Mouse (Mus musculus): ENCODE results near the gene Cyp2g1. TPM values are rescaled to one million over a fixed set of nuclear protein-coding genes. Genes with fewer than 3 reads are reported as not detected.
"Not testable (repeated sequence)": the region's sequence is repeated elsewhere in the genome, so short reads cannot be mapped to it uniquely, and the experiment has no call there.

The Cyp2g1 gene
- polyA plus RNA-seq, 1 experiment from 2014 or later = not detected

DNA sequence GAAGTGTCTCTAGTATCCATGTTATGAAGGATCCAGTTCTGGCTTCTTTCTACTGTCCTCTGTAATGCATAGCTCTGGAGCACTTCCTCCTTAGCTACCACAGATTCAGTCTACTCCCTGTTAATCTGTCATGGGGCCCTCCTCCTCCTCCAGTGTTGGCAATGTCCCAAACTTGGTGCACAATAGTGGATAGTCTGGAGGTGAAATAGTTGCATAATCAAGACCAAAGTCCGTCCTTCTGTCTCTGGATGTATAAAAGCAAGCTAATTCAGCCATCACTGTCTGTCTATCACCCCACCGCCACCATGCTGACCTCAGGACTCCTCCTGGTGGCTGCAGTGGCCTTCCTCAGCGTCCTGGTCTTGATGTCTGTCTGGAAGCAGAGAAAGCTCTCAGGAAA is 26.4 kb downstream of the Cyp2g1 start, which contains the start of gene Cyp2a5:
Cyp2a5 (plus strand) TSS at position 247 of the 400 bp plus-strand sequence.
- not testable (repeated sequence) for H3K4me1 ChIP-seq (ENCODE audit: control insufficient read depth, insufficient read depth, low read length); H3K4me3 ChIP-seq (ENCODE audit: low read length); ATAC-seq (ENCODE audit: low FRiP score, low TSS enrichment); H3K9me3 ChIP-seq (ENCODE audit: control insufficient read depth, low read length); H3K9ac ChIP-seq (ENCODE audit: low read depth, low read length); H3K4me2 ChIP-seq (replicated peaks; ENCODE audit: low read depth, low read length); H3K27me3 ChIP-seq (ENCODE audit: control insufficient read depth, insufficient read depth, low read length); H3K27ac ChIP-seq (ENCODE audit: low read depth, low read length); H3K36me3 ChIP-seq (ENCODE audit: control insufficient read depth, insufficient read depth, low read length)
- 88% methylated on average over 3 of the region's 3 CpGs for WGBS

DNA sequence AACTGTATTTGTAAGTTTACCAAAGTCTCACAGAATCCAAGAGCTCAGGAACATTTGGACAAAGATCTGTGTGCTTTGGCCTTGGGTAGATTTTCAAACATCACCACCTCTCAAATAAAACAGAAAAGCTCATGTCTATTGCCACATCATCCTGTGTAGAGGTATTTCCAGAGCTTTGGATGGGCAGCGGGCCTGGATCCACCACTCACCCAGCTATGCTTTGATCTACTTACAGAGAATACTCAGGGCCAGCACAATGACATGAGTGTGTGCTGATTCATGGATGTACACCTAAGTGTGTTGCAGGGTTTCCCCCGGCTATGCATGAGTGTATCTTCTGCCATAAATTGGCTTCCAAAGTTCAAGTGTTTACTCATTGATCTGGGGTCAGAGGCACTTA is 34.7 kb downstream of the Cyp2g1 start:
- H3K36me3 ChIP-seq (ENCODE audit: control insufficient read depth, insufficient read depth, low read length); H3K27ac ChIP-seq (ENCODE audit: low read depth, low read length); H3K9ac ChIP-seq (ENCODE audit: low read depth, low read length); H3K4me1 ChIP-seq (ENCODE audit: control insufficient read depth, insufficient read depth, low read length); H3K4me2 ChIP-seq (replicated peaks; ENCODE audit: low read depth, low read length); H3K27me3 ChIP-seq (ENCODE audit: control insufficient read depth, insufficient read depth, low read length); ATAC-seq (ENCODE audit: low FRiP score, low TSS enrichment); H3K9me3 ChIP-seq (ENCODE audit: control insufficient read depth, low read length); H3K4me3 ChIP-seq (ENCODE audit: low read length): not testable (repeated sequence)
- WGBS = 80% methylated on average over 2 of the region's 2 CpGs

- H3K4me1 ChIP-seq (ENCODE audit: control insufficient read depth, insufficient read depth, low read length); H3K9me3 ChIP-seq (ENCODE audit: control insufficient read depth, low read length); H3K9ac ChIP-seq (ENCODE audit: low read depth, low read length); H3K4me2 ChIP-seq (replicated peaks; ENCODE audit: low read depth, low read length); H3K36me3 ChIP-seq (ENCODE audit: control insufficient read depth, insufficient read depth, low read length); H3K27me3 ChIP-seq (ENCODE audit: control insufficient read depth, insufficient read depth, low read length); H3K4me3 ChIP-seq (ENCODE audit: low read length); ATAC-seq (ENCODE audit: low FRiP score, low TSS enrichment); H3K27ac ChIP-seq (ENCODE audit: low read depth, low read length): not testable (repeated sequence)
These were observed 41.4 kb downstream of the Cyp2g1 start for GRCm38 (mm10) chr7:26850063-26850462.

Other genes starting within 250 kb of the Cyp2g1 start
- not detected in 2 replicates for gene Vmn1r185, start 190.4 kb upstream of the Cyp2g1 start, polyA plus RNA-seq (2014; fragmentation: Nextera tagmentation; extraction: Ambion mirVana)
- not detected in 2 replicates for gene Cyp2b23, start 122.5 kb upstream of the Cyp2g1 start, polyA plus RNA-seq (2014; fragmentation: Nextera tagmentation; extraction: Ambion mirVana)
- gene Cyp2b19, start 51.8 kb upstream of the Cyp2g1 start, polyA plus RNA-seq (2014; fragmentation: Nextera tagmentation; extraction: Ambion mirVana) = not detected in 2 replicates
- gene Cyp2a5, start 26.4 kb downstream of the Cyp2g1 start, polyA plus RNA-seq (2014; fragmentation: Nextera tagmentation; extraction: Ambion mirVana) = not detected in 2 replicates
- not detected in 2 replicates for gene Cyp2a22, start 130.5 kb downstream of the Cyp2g1 start, polyA plus RNA-seq (2014; fragmentation: Nextera tagmentation; extraction: Ambion mirVana)
- not detected in 2 replicates for gene Cyp2a12, start 220.2 kb downstream of the Cyp2g1 start, polyA plus RNA-seq (2014; fragmentation: Nextera tagmentation; extraction: Ambion mirVana)

Measured in kidney, embryonic 14.5 days (tissue).